Mouse (Mus musculus) G1E (cell line): Measurements from ENCODE around the gene Abhd15.

Experiments
- CTCF ChIP-seq: IDR thresholded peaks from 2 replicates; pipeline ENCODE4 v1.5.1; 2012; ENCODE audit warnings: low read depth, low read length, inconsistent platforms, mixed read lengths
- GATA1 ChIP-seq: IDR thresholded peaks from 2 replicates; pipeline ENCODE4 v1.6.1; 2012; ENCODE audit warnings: borderline replicate concordance, low read length, inconsistent platforms, mixed read lengths
- GATA2 ChIP-seq: IDR thresholded peaks from 2 replicates; pipeline ENCODE4 v1.6.1; 2012; ENCODE audit warnings: low read depth, low read length, inconsistent platforms, borderline replicate concordance
- POLR2AphosphoS5 ChIP-seq: IDR thresholded peaks from 2 replicates; pipeline ENCODE4 v1.6.1; 2012; ENCODE audit warnings: low read depth, low read length, inconsistent platforms; ENCODE audit not compliant: insufficient replicate concordance
- TAL1 ChIP-seq: conservative IDR thresholded peaks from 2 replicates; pipeline ENCODE4 v1.6.1; 2012; ENCODE audit warnings: low read depth, low read length, inconsistent platforms, mixed read lengths

DNA sequence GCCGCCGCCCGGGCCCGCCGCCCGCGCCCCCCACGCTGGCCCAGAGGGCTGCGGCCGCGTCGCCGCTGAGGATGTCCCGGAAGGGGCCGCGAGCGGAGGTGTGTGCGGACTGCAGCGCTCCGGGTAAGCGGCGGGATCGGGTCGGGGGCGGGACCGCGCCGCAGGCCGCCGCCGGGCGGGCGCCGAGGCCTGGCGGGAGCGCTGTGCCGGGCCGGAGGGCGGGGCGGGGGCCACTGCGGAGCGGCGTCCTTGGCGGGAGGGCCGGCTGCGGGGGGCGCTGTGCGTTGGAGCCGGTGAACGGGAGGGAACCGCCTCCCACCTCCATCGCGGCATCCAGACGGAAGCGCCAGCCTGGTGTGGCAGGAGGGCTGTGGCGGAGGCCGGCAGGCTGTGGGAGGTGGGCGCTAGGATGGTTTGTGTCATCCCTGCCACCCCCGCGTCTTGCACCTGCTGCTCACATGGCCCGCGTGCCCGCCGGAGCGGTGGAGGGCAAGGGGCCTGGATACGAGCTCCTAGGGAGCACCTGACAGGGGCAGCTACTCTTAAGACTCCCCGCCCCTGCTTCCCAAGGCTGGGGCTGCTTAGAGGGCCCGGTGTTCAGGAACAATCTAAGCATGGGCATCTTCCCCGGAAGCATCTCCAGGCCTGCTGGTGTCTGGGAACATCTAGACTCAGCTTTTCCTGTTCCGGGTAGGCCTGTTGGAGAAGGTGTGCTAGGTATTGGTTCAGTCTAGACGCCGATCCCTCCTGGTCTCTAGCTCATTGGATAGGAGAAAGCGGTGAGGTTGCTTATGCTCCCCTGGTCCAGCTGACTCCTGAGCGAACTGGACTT is 21.2 kb upstream of the Abhd15 start, which contains the start of gene Git1:
- TF ChIP-seq POLR2AphosphoS5 (no peak), CTCF (no peak), GATA1 (no peak), TAL1 (no peak), GATA2 (no peak)
